Mouse (Mus musculus) myocyte (in vitro differentiated cells): ENCODE measurements around the gene Tbc1d17.

Experiments
- MYOD1 ChIP-seq, 3 experiments: IDR thresholded peaks; one replicate each; pipeline ENCODE4 v1.6.1; 2011; ENCODE audit warnings: control low read depth in 2 of 3, low read depth in 2 of 3, mild to moderate bottlenecking in 2 of 3, moderate library complexity in 1 of 3; ENCODE audit not compliant: insufficient read length in 2 of 3, control insufficient read depth in 1 of 3
- POLR2A ChIP-seq: IDR thresholded peaks from one replicate; pipeline ENCODE4 v1.6.1; 2011; ENCODE audit warnings: low read depth, mild to moderate bottlenecking, control low read depth, moderate library complexity; ENCODE audit not compliant: insufficient read length

DNA sequence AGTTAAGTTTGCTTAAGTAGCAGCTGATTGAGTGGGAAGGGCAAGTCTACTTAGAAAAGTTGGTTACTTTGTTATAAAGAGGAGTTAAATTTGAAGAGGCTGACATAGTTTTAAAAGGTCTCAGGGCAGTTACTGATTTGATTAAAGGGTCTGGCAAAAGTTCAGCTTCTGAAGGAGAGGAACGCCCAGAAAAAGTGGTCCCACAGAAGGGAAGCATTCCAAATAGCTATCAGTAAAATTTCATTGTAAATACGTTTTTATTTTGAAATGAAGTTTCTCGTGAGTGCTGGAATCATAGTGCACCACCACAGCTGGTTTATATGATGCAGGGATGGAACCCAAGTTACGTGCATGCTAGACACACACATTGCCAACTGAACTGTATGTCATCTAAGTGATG lies 16.1 kb downstream of the Tbc1d17 start:
- TF ChIP-seq POLR2A (no peak), MYOD1 (IDR thresholded peaks at IDR 0.05; ENCODE audit: control insufficient read depth in 1 of 3, insufficient read length in 2 of 3, low read depth in 2 of 3) (no peak)
